26 mouse cellular contexts compared by ENCODE assay signal in the genomic region with DNA sequence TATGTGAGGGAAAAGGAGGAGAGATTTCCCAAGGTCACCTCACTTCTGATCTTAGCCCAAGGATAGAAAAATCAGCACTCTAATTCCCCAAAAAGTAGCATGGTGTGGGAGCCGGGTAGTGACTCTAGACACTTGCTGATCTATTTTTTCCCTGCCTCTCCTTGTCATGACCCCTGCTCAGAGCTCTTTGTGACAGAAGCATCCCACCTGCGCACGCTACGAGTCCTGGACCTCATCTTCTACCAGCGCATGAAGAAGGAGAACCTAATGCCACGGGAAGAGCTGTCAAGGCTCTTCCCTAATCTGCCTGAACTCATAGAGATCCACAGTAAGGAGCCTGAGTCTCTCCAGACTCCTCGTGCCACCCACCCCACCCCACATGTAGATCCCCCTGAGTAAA. TPM values are rescaled to one million over a fixed set of nuclear protein-coding genes. Genes with fewer than 3 reads are reported as not detected.
"Had no signal": no experiment of that assay in that cellular context is flagged by ENCODE, and none has a peak within 500 bp of the region (broad histone marks: within the 10 kb centered on the region; RNA-seq: fewer than 3 reads in every experiment).

No protein-coding gene starts in this region.

- H3K4me2 ChIP-seq: heart, embryonic 11.5 days; heart, embryonic 13.5 days; heart, embryonic 15.5 days; hindbrain, embryonic 13.5 days; hindbrain, embryonic 15.5 days; kidney, embryonic 15.5 days; limb, embryonic 13.5 days; limb, embryonic 15.5 days; liver, embryonic 11.5 days had no signal

- ATAC-seq: forebrain, postnatal 0 days; hindbrain, postnatal 0 days; intestine, embryonic 16.5 days had no signal

- H3K9ac ChIP-seq: forebrain, postnatal 0 days; heart, embryonic 13.5 days; heart, embryonic 15.5 days; hindbrain, embryonic 13.5 days; hindbrain, embryonic 15.5 days; kidney, embryonic 15.5 days; limb, embryonic 13.5 days; limb, embryonic 15.5 days had no signal

- H3K9me3 ChIP-seq: heart, embryonic 13.5 days; heart, embryonic 15.5 days; hindbrain, embryonic 13.5 days; hindbrain, embryonic 15.5 days; kidney, embryonic 15.5 days; limb, embryonic 13.5 days; limb, embryonic 15.5 days had no signal

- H3K27me3 ChIP-seq: heart, embryonic 13.5 days; heart, embryonic 15.5 days; hindbrain, embryonic 13.5 days; hindbrain, embryonic 15.5 days; kidney, embryonic 15.5 days; limb, embryonic 13.5 days; limb, embryonic 15.5 days had no signal

- DNase-seq: forebrain, postnatal 0 days; gastrocnemius, postnatal 14 days; gastrocnemius, postnatal 36 days; heart, adult 18-20 months; heart, postnatal 36 days; kidney, adult 11 months; kidney, adult 2 months; kidney, adult 9 months; kidney, postnatal 14 days; kidney, postnatal 36 days; layer of hippocampus, adult 9-11 months; layer of hippocampus, postnatal 36 days; left cerebral cortex, postnatal 4 days had no signal

- H3K4me3 ChIP-seq: heart, embryonic 13.5 days; heart, embryonic 15.5 days; hindbrain, embryonic 13.5 days; hindbrain, embryonic 15.5 days; kidney, embryonic 15.5 days; limb, embryonic 13.5 days; limb, embryonic 15.5 days had no signal

- H3K27ac ChIP-seq: heart, embryonic 13.5 days; heart, embryonic 15.5 days; hindbrain, embryonic 13.5 days; hindbrain, embryonic 15.5 days; hindbrain, postnatal 0 days; kidney, embryonic 15.5 days; kidney, postnatal 0 days; limb, embryonic 13.5 days; limb, embryonic 15.5 days had no signal

- H3K4me1 ChIP-seq: heart, embryonic 13.5 days; heart, embryonic 15.5 days; hindbrain, embryonic 13.5 days; hindbrain, embryonic 15.5 days; kidney, embryonic 15.5 days; limb, embryonic 13.5 days; limb, embryonic 15.5 days had no signal

RNA-seq across cellular contexts. Expression of a gene that starts 22.2 kb away (rescaled TPM):
- total RNA-seq: gastrocnemius, adult 18-20 months had no signal
- polyA plus RNA-seq: heart, embryonic 13.5 days had no signal
